Mouse (Mus musculus) midbrain, embryonic 13.5 days (tissue): ENCODE results near the gene Exosc2. TPM values are rescaled to one million over a fixed set of nuclear protein-coding genes. Genes with fewer than 3 reads are reported as not detected.
"Not testable (repeated sequence)": the region's sequence is repeated elsewhere in the genome, so short reads cannot be mapped to it uniquely, and the experiment has no call there.

Experiments
- ATAC-seq: fragments of 200-750 bp; cut with Nextera tagmentation; 2 replicates; pipeline ENCODE4 v1.8.0; 2017; ENCODE audit warnings: mild to moderate bottlenecking, moderate TSS enrichment, moderate library complexity
- H3K27ac ChIP-seq: fragments of 300-500 bp; sonication (generic); 2 replicates; pipeline ENCODE4 v1.5.1; 2015; ENCODE audit warnings: inconsistent platforms, mild to moderate bottlenecking, moderate library complexity
- H3K27me3 ChIP-seq: fragments of 300-500 bp; sonication (generic); 2 replicates; pipeline ENCODE4 v1.6.1; 2015; ENCODE audit warnings: mild to moderate bottlenecking, inconsistent platforms
- H3K36me3 ChIP-seq: fragments of 300-500 bp; sonication (generic); 2 replicates; pipeline ENCODE4 v1.6.1; 2015; ENCODE audit warnings: mild to moderate bottlenecking, inconsistent platforms
- H3K4me1 ChIP-seq: fragments of 300-500 bp; sonication (generic); replicated peaks from 2 replicates; pipeline ENCODE4 v1.6.1; 2015; ENCODE audit warnings: inconsistent platforms
- H3K4me2 ChIP-seq: fragments of 300-500 bp; sonication (generic); replicated peaks from 2 replicates; pipeline ENCODE4 v1.6.1; 2015; ENCODE audit warnings: moderate library complexity, mild to moderate bottlenecking, inconsistent platforms
- H3K4me3 ChIP-seq: fragments of 300-500 bp; sonication (generic); replicated peaks from 2 replicates; pipeline ENCODE4 v1.5.1; 2015; ENCODE audit warnings: mild to moderate bottlenecking, inconsistent platforms
- H3K9ac ChIP-seq: fragments of 300-500 bp; sonication (generic); replicated peaks from 2 replicates; pipeline ENCODE4 v1.6.1; 2015; ENCODE audit warnings: mild to moderate bottlenecking, inconsistent platforms
- H3K9me3 ChIP-seq: fragments of 300-500 bp; sonication (generic); 2 replicates; pipeline ENCODE4 v1.6.1; 2016; ENCODE audit warnings: mild to moderate bottlenecking, inconsistent platforms
- WGBS: fragments of 180-500 bp; shearing (Covaris S2); methylation state at CpG from one replicate; pipeline ENCODE4 v1.1.7; 2015; 5-methylcytosine and 5-hydroxymethylcytosine counted together
- polyA plus RNA-seq: library from polyadenylated mRNA; unstranded; fragments of >200 nt; fragmentation: Nextera tagmentation; extraction: Ambion mirVana; gene quantifications from 2 replicates; pipeline ENCODE4 v1.2.1, GENCODE M21; 2015

Gene Exosc2
- polyA plus RNA-seq, 1 experiment from 2014 or later, result 45.7 TPM

GRCm38 (mm10) chr2:31681051-31681707, 10.7 kb downstream of the Exosc2 start:
- H3K36me3 ChIP-seq, result peaks cover 48% of the 10 kb centered on the region
- WGBS, result 88% methylated on average over 15 of the region's 15 CpGs
- H3K27ac ChIP-seq, H3K4me1 ChIP-seq, H3K9ac ChIP-seq, H3K4me2 ChIP-seq, H3K9me3 ChIP-seq, H3K27me3 ChIP-seq, H3K4me3 ChIP-seq, ATAC-seq: not testable (repeated sequence)

GRCm38 (mm10) chr2:31681731-31682235, 11.3 kb downstream of the Exosc2 start:
- H3K27me3 ChIP-seq, result no peaks in the 10 kb centered on the region
- no peak overlapping the region for H3K4me3 ChIP-seq
- ATAC-seq, result no peak
- H3K4me2 ChIP-seq, result no peak overlapping the region
- H3K27ac ChIP-seq, result no peak overlapping the region
- H3K9ac ChIP-seq, result no peak overlapping the region
- WGBS, result 91% methylated on average over 6 of the region's 6 CpGs
- H3K36me3 ChIP-seq, result peaks cover 42% of the 10 kb centered on the region
- H3K9me3 ChIP-seq, result no peaks in the 10 kb centered on the region
- H3K4me1 ChIP-seq, result no peaks in the 10 kb centered on the region

- H3K9me3 ChIP-seq, result no peaks in the 10 kb centered on the region
- no peak overlapping the region for H3K9ac ChIP-seq
- H3K27me3 ChIP-seq, result no peaks in the 10 kb centered on the region
- no peak overlapping the region for H3K4me2 ChIP-seq
- WGBS, result 34% methylated on average over 2 of the region's 2 CpGs
- no peak for ATAC-seq
- no peak overlapping the region for H3K4me3 ChIP-seq
- peaks cover 24% of the 10 kb centered on the region for H3K36me3 ChIP-seq
- peaks cover 6% of the 10 kb centered on the region; the same call in 1 of the 2 replicates for H3K4me1 ChIP-seq
- no peak overlapping the region for H3K27ac ChIP-seq
Observed at GRCm38 (mm10) chr2:31683666-31684065, 13.2 kb downstream of the Exosc2 start.

- no peaks in the 10 kb centered on the region for H3K27me3 ChIP-seq
- peaks cover 46% of the 10 kb centered on the region for H3K4me1 ChIP-seq
- H3K27ac ChIP-seq, result peak within 1 kb of the TSS; percentile 95
- H3K4me3 ChIP-seq, result peak within 1 kb of the TSS; percentile 92
- peak within 1 kb of the TSS; percentile 94 for H3K9ac ChIP-seq
- H3K36me3 ChIP-seq, result 0 out of 2 replicates have a peak, but pooled peaks cover 7% of the 10 kb centered on the region
- under 1% methylated on average over 63 of the region's 64 CpGs for WGBS
- no peaks in the 10 kb centered on the region for H3K9me3 ChIP-seq
- peak; percentile 100 for ATAC-seq
- peak within 1 kb of the TSS; percentile 93 for H3K4me2 ChIP-seq
Observed at GRCm38 (mm10) chr2:31688074-31688925, 17.8 kb downstream of the Exosc2 start, which contains the start of gene Abl1. TSS of gene Abl1 (plus strand) at chr2:31688376.

GRCm38 (mm10) chr2:31689045-31689444, 18.5 kb downstream of the Exosc2 start:
- no peaks in the 10 kb centered on the region for H3K27me3 ChIP-seq
- WGBS, result under 1% methylated on average over 12 of the region's 12 CpGs
- no peak for ATAC-seq
- H3K4me1 ChIP-seq, result peaks cover 46% of the 10 kb centered on the region
- H3K9ac ChIP-seq, result peak overlapping the region; percentile 94
- peaks cover 9% of the 10 kb centered on the region; the same call in 1 of the 2 replicates for H3K36me3 ChIP-seq
- peak overlapping the region; percentile 92 for H3K4me3 ChIP-seq
- peak overlapping the region; percentile 95; the same call in 1 of the 2 replicates for H3K27ac ChIP-seq
- no peaks in the 10 kb centered on the region for H3K9me3 ChIP-seq
- peak overlapping the region; percentile 93 for H3K4me2 ChIP-seq

GRCm38 (mm10) chr2:31690063-31690462, 19.5 kb downstream of the Exosc2 start:
- Histone ChIP-seq H3K9ac (peak overlapping the region; percentile 94), H3K36me3 (peaks cover 11% of the 10 kb centered on the region; the same call in 1 of the 2 replicates), H3K4me1 (peaks cover 46% of the 10 kb centered on the region), H3K27ac (no peak overlapping the region), H3K9me3 (no peaks in the 10 kb centered on the region), H3K4me2 (peak overlapping the region; percentile 93), H3K4me3 (peak overlapping the region; percentile 92), H3K27me3 (no peaks in the 10 kb centered on the region)
- ATAC-seq, result no peak
- 58% methylated on average over 3 of the region's 3 CpGs for WGBS

- Histone ChIP-seq H3K27me3 (no peaks in the 10 kb centered on the region), H3K27ac (no peak overlapping the region), H3K4me2 (no peak overlapping the region), H3K36me3 (peaks cover 33% of the 10 kb centered on the region), H3K4me3 (no peak overlapping the region), H3K4me1 (peaks cover 9% of the 10 kb centered on the region), H3K9me3 (no peaks in the 10 kb centered on the region), H3K9ac (no peak overlapping the region)
- ATAC-seq, result no peak
Observed at GRCm38 (mm10) chr2:31698209-31698608, 27.7 kb downstream of the Exosc2 start.

- 44% methylated on average over 7 of the region's 7 CpGs for WGBS
- no peaks in the 10 kb centered on the region for H3K9me3 ChIP-seq
- peaks cover 9% of the 10 kb centered on the region for H3K4me1 ChIP-seq
- 0 out of 2 replicates have a peak overlapping the region, but pooled peaks have one; percentile 6 for H3K9ac ChIP-seq
- no peak overlapping the region for H3K4me2 ChIP-seq
- no peak for ATAC-seq
- H3K27ac ChIP-seq, result no peak overlapping the region
- H3K27me3 ChIP-seq, result no peaks in the 10 kb centered on the region
- H3K4me3 ChIP-seq, result no peak overlapping the region
- H3K36me3 ChIP-seq, result peaks cover 25% of the 10 kb centered on the region
Observed at GRCm38 (mm10) chr2:31700545-31701446, 30.3 kb downstream of the Exosc2 start.

GRCm38 (mm10) chr2:31703226-31703625, 32.7 kb downstream of the Exosc2 start:
- Histone ChIP-seq H3K27ac (no peak overlapping the region), H3K9ac (no peak overlapping the region), H3K4me3 (no peak overlapping the region), H3K4me2 (no peak overlapping the region), H3K4me1 (peaks cover 9% of the 10 kb centered on the region), H3K36me3 (peaks cover 19% of the 10 kb centered on the region), H3K27me3 (no peaks in the 10 kb centered on the region), H3K9me3 (no peaks in the 10 kb centered on the region)
- no peak for ATAC-seq

- Histone ChIP-seq H3K9me3 (no peaks in the 10 kb centered on the region), H3K4me2 (no peak overlapping the region), H3K27ac (no peak overlapping the region), H3K9ac (no peak overlapping the region), H3K4me1 (peaks cover 2% of the 10 kb centered on the region), H3K4me3 (no peak overlapping the region), H3K36me3 (0 out of 2 replicates have a peak, but pooled peaks cover 10% of the 10 kb centered on the region), H3K27me3 (no peaks in the 10 kb centered on the region)
- ATAC-seq, result no peak
Observed at GRCm38 (mm10) chr2:31705914-31706313, 35.4 kb downstream of the Exosc2 start.

GRCm38 (mm10) chr2:31706531-31706930, 36.0 kb downstream of the Exosc2 start:
- H3K9ac ChIP-seq, result no peak overlapping the region
- no peak overlapping the region for H3K4me3 ChIP-seq
- no peaks in the 10 kb centered on the region for H3K4me1 ChIP-seq
- ATAC-seq, result no peak
- no peak overlapping the region for H3K27ac ChIP-seq
- 82% methylated on average over 2 of the region's 2 CpGs for WGBS
- H3K4me2 ChIP-seq, result no peak overlapping the region
- H3K27me3 ChIP-seq, result no peaks in the 10 kb centered on the region
- H3K36me3 ChIP-seq, result 0 out of 2 replicates have a peak, but pooled peaks cover 10% of the 10 kb centered on the region
- no peaks in the 10 kb centered on the region for H3K9me3 ChIP-seq
